Mouse (Mus musculus) cerebellum, adult 2 months (tissue): Measurements from ENCODE around the gene Sash1.

Source experiments
- CTCF ChIP-seq: fragments of 200-500 bp; IDR thresholded peaks from 2 replicates; pipeline ENCODE4 v1.5.1; 2011; ENCODE audit warnings: low read depth, mild to moderate bottlenecking, control low read depth, low read length, moderate library complexity, borderline replicate concordance; ENCODE audit not compliant: insufficient read depth
- POLR2A ChIP-seq: fragments of 200-500 bp; IDR thresholded peaks from 2 replicates; pipeline ENCODE4 v1.6.1; 2011; ENCODE audit warnings: low read length, control low read depth, borderline replicate concordance; ENCODE audit not compliant: insufficient read depth

DNA sequence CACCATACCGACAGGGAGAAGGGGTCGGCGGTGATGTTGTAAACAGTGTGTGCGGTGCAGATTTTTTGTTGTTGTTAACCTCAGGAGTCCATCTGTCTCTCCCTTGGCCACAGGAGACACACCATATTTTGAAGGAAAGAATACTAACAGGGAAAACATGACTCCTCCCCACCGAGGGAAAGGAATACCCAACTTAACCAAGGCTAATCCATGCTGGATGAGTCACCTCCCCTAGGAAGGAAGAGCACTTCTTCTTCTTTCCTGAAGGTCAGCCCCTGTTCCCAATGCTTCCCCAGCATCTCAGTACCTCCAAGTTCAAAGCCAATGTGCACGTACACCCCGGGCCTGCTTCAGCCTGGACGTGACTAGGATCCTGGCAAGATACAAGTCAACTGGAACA is 73.1 kb downstream of the Sash1 start:
- TF ChIP-seq CTCF, result no peak
- no peak for TF ChIP-seq POLR2A
